Mouse (Mus musculus) layer of hippocampus, postnatal 25 days (tissue): ENCODE data around the gene Rprml. TPM values are rescaled to one million over a fixed set of nuclear protein-coding genes. Genes with fewer than 3 reads are reported as not detected.
A peak's percentile ranks its signal among the peaks of the same experiment; 100 is the strongest.

ENCODE experiments used
- DNase-seq, 2 experiments: peaks; one replicate each; pipeline ENCODE4 v3.0.0; 2022; ENCODE audit warnings: mixed read lengths in 2 of 2, low spot score in 1 of 2; ENCODE audit errors: extremely low spot score in 1 of 2
- total RNA-seq, 2 experiments: library from RNA; stranded (reverse); gene quantifications; 2 replicates each; pipeline ENCODE4 v1.2.3; 2021

Gene Rprml
- 100 to 1,000 TPM; 117 to 122 TPM for total RNA-seq

- DNase-seq, result peak; percentile 64 to 72
Measured at GRCm38 (mm10) chr11:103649301-103649982, at the start of gene Rprml. TSS of gene Rprml (plus strand) at chr11:103649570.

GRCm38 (mm10) chr11:103606611-103607010, 42.8 kb upstream of the Rprml start:
- DNase-seq, result no peak

DNA sequence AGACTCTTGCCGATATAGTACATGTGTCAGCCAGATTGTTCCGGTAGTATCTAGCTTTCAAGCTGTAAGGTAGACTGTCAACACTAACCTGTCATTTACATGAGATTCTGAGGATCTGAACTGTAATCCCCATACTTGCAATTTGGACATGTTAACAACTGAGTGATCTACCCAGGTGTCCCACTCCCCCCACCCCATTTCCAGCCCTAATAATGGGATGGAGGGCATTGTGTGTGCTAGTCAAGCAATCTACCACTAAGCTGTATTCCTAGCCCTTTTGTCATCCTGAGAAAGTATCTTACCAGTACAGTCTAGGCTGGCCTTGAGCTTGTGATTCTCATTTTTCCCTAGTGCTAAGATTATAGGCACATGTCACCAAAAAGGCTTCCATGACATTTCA, 38.6 kb upstream of the Rprml start:
- DNase-seq, result no peak

- no peak for DNase-seq
Measured at GRCm38 (mm10) chr11:103621040-103621439, 28.3 kb upstream of the Rprml start, which contains the start of gene Gm884. TSS of gene Gm884 (minus strand) at chr11:103621140.

DNA sequence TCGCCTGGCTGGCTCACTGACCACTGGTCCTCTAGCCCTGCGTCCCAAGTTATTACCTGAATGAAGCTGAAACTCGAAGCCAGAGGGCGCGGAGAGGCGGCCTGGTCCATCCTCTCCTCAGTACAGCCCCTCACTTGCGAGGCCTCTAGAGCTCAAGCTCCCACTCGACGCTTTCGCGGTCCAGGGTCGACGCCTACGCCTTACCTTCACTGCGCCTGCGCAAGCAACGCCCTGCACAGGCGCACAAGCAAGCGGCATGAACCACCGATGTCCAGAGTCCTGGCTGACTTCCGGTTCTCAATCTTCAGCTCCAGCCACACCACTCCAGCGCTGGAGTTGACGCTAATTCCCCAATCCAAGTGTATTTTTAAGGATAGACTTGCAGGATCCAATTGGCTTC, 21.9 kb upstream of the Rprml start:
- no peak for DNase-seq

- no peak for DNase-seq
Measured at GRCm38 (mm10) chr11:103634806-103635205, 14.6 kb upstream of the Rprml start.

DNA sequence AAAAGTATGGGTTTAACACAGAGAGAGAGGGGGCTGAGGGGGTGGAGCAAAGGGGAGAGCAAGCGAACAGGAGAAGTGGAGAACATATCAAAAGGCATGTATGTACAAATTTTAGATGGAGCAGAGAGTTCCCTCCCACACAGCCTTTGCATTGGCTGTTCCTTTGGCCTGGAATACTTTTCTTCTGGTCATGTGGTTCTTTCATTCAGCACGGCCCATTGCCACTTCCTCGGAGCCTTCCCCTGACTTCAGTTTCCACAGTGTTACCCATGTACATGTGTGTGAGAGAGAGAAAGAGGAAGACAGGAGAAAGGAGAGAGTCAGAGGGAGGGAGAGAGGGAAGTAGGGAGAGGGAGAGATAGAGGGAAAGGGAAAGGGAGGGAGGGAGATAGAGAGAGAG, 13.9 kb upstream of the Rprml start:
- DNase-seq, result no peak

GRCm38 (mm10) chr11:103636261-103636660, 13.1 kb upstream of the Rprml start:
- DNase-seq, result no peak

- DNase-seq, result no peak
Measured at GRCm38 (mm10) chr11:103638790-103639189, 10.6 kb upstream of the Rprml start, which contains the start of gene Lyzl6. TSS of gene Lyzl6 (minus strand) at chr11:103638890.

- peak in 1 of 2 experiments; percentile 69 for DNase-seq
Measured at GRCm38 (mm10) chr11:103639407-103639946, 9.9 kb upstream of the Rprml start.

DNA sequence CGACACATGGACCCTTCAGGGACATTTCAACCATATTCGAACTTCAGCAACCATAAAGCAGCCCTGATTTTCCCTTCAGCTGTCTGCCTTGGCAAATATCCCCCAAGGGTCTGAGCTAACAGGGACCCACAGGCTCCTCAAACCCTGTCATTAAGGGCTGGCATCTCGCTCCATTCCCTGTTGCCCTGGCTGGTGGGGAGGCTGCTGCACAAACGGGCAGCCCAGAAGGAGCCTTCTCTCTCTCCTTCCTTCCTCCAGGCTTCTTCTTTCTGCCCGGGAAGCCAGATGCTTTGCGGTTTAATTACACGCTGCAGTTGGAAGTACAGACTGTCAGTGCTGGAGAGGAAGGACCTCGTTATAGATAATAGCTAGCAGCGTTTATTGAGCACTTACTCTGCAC, 6.2 kb upstream of the Rprml start:
- no peak for DNase-seq

GRCm38 (mm10) chr11:103645731-103646130, 3.6 kb upstream of the Rprml start:
- DNase-seq, result no peak

GRCm38 (mm10) chr11:103646301-103646700, 3.1 kb upstream of the Rprml start:
- DNase-seq, result no peak

- no peak for DNase-seq
Measured at GRCm38 (mm10) chr11:103647921-103648620, 1.3 kb upstream of the Rprml start.

DNA sequence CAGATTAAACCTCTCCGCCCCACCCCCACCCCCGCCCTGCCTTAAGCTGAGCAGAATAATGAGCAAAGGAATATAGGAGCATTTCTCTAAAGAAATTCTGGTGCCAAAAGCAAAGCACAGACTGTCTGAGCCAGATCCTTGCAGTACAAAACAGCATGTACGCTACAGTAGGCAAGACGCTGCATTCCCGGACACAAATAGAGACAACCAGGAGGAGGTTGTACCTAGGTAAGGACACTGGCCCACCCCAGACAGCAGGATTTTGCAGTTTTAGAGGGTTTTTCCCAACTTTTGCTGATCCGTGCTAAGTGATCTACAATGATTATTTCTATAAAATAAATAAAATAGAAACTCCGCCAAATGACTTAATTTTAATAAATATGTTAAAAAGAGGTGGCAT, 714 bp upstream of the Rprml start:
- no peak for DNase-seq

GRCm38 (mm10) chr11:103649983-103650493, 668 bp downstream of the Rprml start:
- DNase-seq, result no peak

DNA sequence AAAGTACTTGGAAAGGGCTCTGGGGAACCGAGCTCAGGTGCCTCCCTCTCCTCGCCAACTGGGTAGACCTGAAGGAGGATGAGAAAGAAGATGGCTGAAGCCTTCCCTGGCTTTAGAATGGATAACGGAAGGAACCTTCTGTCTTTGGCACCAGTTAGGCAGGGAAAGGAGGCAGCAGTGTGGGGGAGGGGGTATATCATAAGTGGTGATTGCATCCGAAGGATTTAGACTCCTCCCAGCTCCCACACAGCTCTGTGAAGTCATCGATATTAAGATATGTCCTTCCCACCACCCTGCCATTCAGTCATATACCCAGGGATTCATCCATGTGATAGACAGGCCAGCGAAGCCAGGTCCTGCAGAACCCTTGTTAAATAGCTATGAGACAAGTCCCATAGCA, 2.1 kb downstream of the Rprml start:
- DNase-seq, result no peak

DNA sequence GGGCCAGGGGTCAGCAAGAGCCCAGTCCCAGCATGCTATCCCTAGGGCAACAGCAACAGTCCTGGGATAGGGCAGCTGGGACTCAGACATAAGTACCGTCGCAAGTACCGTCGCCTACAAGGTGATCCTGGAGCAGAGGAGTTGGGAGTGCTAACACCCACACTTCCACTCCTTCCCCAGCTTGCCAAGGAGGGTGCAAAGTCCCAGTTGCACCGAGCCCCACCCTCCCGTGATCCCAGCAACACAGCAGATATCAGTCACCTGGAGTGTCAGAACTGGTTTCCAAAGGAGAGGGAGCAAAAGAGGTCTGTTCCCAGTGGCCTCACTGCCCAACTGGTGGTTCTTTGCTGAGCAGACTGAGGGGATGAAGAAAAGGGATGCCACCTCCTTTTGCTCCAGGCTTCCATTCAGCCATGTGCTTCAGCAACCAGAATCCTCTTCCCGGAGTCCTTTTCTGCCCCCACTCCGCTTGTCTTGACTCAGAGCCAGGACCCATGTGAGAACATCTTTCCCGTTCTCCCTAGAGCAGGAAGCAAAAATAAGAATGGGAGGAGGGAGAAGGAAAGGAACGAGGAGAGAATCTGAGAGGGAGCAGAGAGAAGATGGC, 4.1 kb downstream of the Rprml start:
- no peak for DNase-seq

GRCm38 (mm10) chr11:103656520-103656919, 7.2 kb downstream of the Rprml start:
- no peak for DNase-seq

DNA sequence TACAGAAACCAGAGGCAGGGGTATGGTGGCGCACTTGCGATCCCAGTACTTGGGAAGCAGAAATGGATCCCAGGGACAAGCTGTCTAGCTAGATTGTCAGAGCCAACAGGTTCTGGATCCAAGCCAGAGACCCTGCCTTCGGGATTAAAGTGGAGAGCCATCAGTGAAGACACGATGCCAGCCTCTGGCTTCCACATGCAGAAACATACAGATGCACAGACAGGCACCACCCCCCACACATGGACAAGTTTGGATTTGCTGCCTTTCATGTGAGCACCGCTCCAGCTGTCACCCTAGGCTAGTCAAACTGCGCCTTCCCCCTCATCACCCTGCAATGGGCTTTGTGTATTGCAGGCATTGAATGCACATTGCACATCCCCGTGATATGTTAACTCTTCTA, 8.8 kb downstream of the Rprml start:
- no peak for DNase-seq

DNA sequence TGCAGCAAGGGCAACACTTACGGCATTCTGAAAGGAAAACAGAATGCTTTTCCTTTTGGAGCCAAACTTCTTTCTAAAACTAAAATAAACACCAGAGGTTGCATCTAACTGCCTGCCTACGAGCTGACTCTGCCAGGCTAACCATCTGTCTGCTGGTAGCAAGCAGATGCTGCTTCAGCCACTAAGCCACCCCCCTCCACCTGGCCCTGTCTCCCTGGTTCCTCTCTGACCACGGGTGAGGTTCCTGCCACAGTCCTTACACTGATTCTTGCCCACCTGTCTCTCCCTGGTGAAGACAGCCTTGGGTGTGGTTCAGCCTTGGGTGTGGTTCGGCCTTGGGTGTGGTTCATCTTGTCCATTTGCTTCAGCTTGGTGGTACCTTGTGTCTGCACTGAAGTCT, 12.5 kb downstream of the Rprml start:
- peak; percentile 33 to 39 for DNase-seq
